Mouse (Mus musculus): Measurements from ENCODE around the gene Srrm2. TPM values are rescaled to one million over a fixed set of nuclear protein-coding genes. Genes with fewer than 3 reads are reported as not detected.

The Srrm2 gene
- total and polyA plus RNA-seq, 3 experiments, result 26.7 to 383 (median 90.4) TPM

GRCm38 (mm10) chr17:23850028-23850427 is 59.7 kb downstream of the Srrm2 start:
- no peak for DNase-seq (ENCODE audit: extremely low read depth)
- no peak overlapping the region for H3K4me3 ChIP-seq (replicated peaks in 1 of 3; ENCODE audit: low read depth in 2 of 3, low read length in 2 of 3, poor library complexity in 1 of 3)
- H3K4me1 ChIP-seq (ENCODE audit: control insufficient read depth in 1 of 2, insufficient read depth in 2 of 2), result 0 out of 4 replicates have a peak, but pooled peaks cover 0 to 3% of the 10 kb centered on the region in 2 experiments
- peaks cover 3% of the 10 kb centered on the region for H3K9me3 ChIP-seq (replicated peaks; ENCODE audit: low read length)
- in situ Hi-C loops (cut with MboI; ENCODE audit: low pct_ligation_motif_present, low pct_unique_long_range_greater_than_20kb, low sequenced_read_pairs), result no loop called here
- H3K9ac ChIP-seq (ENCODE audit: insufficient read depth, low read depth), result no peak overlapping the region
- TF ChIP-seq MAFK (IDR thresholded peaks at IDR 0.05; ENCODE audit: insufficient replicate concordance, low read length), result no peak
- no peak for TF ChIP-seq CHD1 (IDR thresholded peaks at IDR 0.05; ENCODE audit: low read depth, low read length)
- TF ChIP-seq CTCF (conservative IDR thresholded peaks at IDR 0.05 in 1 of 2, IDR thresholded peaks at IDR 0.05 in 1 of 2; ENCODE audit: low read depth in 2 of 2, low read length in 2 of 2), result peak; percentile 12 to 61; a peak in 2 of 4 replicates
- TF ChIP-seq SMC3 (IDR thresholded peaks at IDR 0.05; ENCODE audit: low read depth, low read length), result peak; percentile 52
- no peak for TF ChIP-seq USF1 (IDR thresholded peaks at IDR 0.05; ENCODE audit: low read depth, low read length)
- peak; percentile 54 for TF ChIP-seq RAD21 (IDR thresholded peaks at IDR 0.05; ENCODE audit: low read depth, low read length)
- no peak for TF ChIP-seq MYC (IDR thresholded peaks at IDR 0.05; ENCODE audit: low read depth, low read length)
- dilution Hi-C loops (cut with MboI; ENCODE audit: extremely low pct_ligation_motif_present, extremely low pct_unique_long_range_greater_than_20kb, low sequenced_read_pairs), result no loop called here
- no peak overlapping the region for H3K4me2 ChIP-seq (ENCODE audit: insufficient read depth, low read depth, poor library complexity, severe bottlenecking)
- H3K36me3 ChIP-seq (replicated peaks in 1 of 2; ENCODE audit: control insufficient read depth in 1 of 2, insufficient read depth in 1 of 2, low read length in 1 of 2), result no peaks in the 10 kb centered on the region
- no peak overlapping the region for H3K27ac ChIP-seq (ENCODE audit: insufficient read depth, low read depth)
- no peaks in the 10 kb centered on the region for H3K27me3 ChIP-seq (replicated peaks)
- H3K79me2 ChIP-seq (replicated peaks; ENCODE audit: control insufficient read depth, extremely low read depth, insufficient read depth, poor library complexity, severe bottlenecking), result no peaks in the 10 kb centered on the region

GRCm38 (mm10) chr17:23850853-23851749 is 60.8 kb downstream of the Srrm2 start:
- Histone ChIP-seq H3K9me3 (replicated peaks; ENCODE audit: low read length) (peaks cover 3% of the 10 kb centered on the region), H3K36me3 (replicated peaks in 1 of 2; ENCODE audit: control insufficient read depth in 1 of 2, insufficient read depth in 1 of 2, low read length in 1 of 2) (no peaks in the 10 kb centered on the region), H3K27ac (ENCODE audit: insufficient read depth, low read depth) (no peak overlapping the region), H3K9ac (ENCODE audit: insufficient read depth, low read depth) (no peak overlapping the region), H3K79me2 (replicated peaks; ENCODE audit: control insufficient read depth, extremely low read depth, insufficient read depth, poor library complexity, severe bottlenecking) (no peaks in the 10 kb centered on the region), H3K4me1 (ENCODE audit: control insufficient read depth in 1 of 2, insufficient read depth in 2 of 2) (0 out of 4 replicates have a peak, but pooled peaks cover 0 to 3% of the 10 kb centered on the region in 2 experiments), H3K27me3 (replicated peaks) (no peaks in the 10 kb centered on the region), H3K4me2 (ENCODE audit: insufficient read depth, low read depth, poor library complexity, severe bottlenecking) (no peak overlapping the region), H3K4me3 (replicated peaks in 1 of 3; ENCODE audit: low read depth in 2 of 3, low read length in 2 of 3, poor library complexity in 1 of 3) (no peak overlapping the region)
- DNase-seq (ENCODE audit: extremely low read depth), result peak; percentile 61
- TF ChIP-seq ZC3H11A (IDR thresholded peaks at IDR 0.05; ENCODE audit: low read depth, low read length), result no peak
- peak; percentile 64 to 66 for TF ChIP-seq CTCF (conservative IDR thresholded peaks at IDR 0.05 in 1 of 2, IDR thresholded peaks at IDR 0.05 in 1 of 2; ENCODE audit: low read depth in 2 of 2, low read length in 2 of 2)
- peak; percentile 42 for TF ChIP-seq RAD21 (IDR thresholded peaks at IDR 0.05; ENCODE audit: low read depth, low read length)
- TF ChIP-seq SMC3 (IDR thresholded peaks at IDR 0.05; ENCODE audit: low read depth, low read length), result peak; percentile 59
- dilution Hi-C loops (cut with MboI; ENCODE audit: extremely low pct_ligation_motif_present, extremely low pct_unique_long_range_greater_than_20kb, low sequenced_read_pairs), result no loop called here
- in situ Hi-C loops (cut with MboI; ENCODE audit: low pct_ligation_motif_present, low pct_unique_long_range_greater_than_20kb, low sequenced_read_pairs), result no loop called here

- H3K36me3 ChIP-seq (replicated peaks in 1 of 2; ENCODE audit: control insufficient read depth in 1 of 2, insufficient read depth in 1 of 2, low read length in 1 of 2), result no peaks in the 10 kb centered on the region
- H3K4me1 ChIP-seq (ENCODE audit: control insufficient read depth in 1 of 2, insufficient read depth in 2 of 2), result 0 out of 4 replicates have a peak, but pooled peaks cover 0 to 3% of the 10 kb centered on the region in 2 experiments
- in situ Hi-C loops (cut with MboI; ENCODE audit: low pct_ligation_motif_present, low pct_unique_long_range_greater_than_20kb, low sequenced_read_pairs) (no loop called here), dilution Hi-C loops (cut with MboI; ENCODE audit: extremely low pct_ligation_motif_present, extremely low pct_unique_long_range_greater_than_20kb, low sequenced_read_pairs) (no loop called here)
- no peak overlapping the region for H3K4me3 ChIP-seq (replicated peaks in 1 of 3; ENCODE audit: low read depth in 2 of 3, low read length in 2 of 3, poor library complexity in 1 of 3)
- peaks cover 1% of the 10 kb centered on the region for H3K27me3 ChIP-seq (replicated peaks)
- H3K9me3 ChIP-seq (replicated peaks; ENCODE audit: low read length), result peaks cover 3% of the 10 kb centered on the region
- TF ChIP-seq SMC3 (IDR thresholded peaks at IDR 0.05; ENCODE audit: low read depth, low read length) (peak; percentile 78), RAD21 (IDR thresholded peaks at IDR 0.05; ENCODE audit: low read depth, low read length) (peak; percentile 57), CTCF (conservative IDR thresholded peaks at IDR 0.05 in 1 of 2, IDR thresholded peaks at IDR 0.05 in 1 of 2; ENCODE audit: low read depth in 2 of 2, low read length in 2 of 2) (peak; percentile 35 to 82), POLR2A (IDR thresholded peaks at IDR 0.05; ENCODE audit: low read depth, low read length) (no peak)
- no peak overlapping the region for H3K4me2 ChIP-seq (ENCODE audit: insufficient read depth, low read depth, poor library complexity, severe bottlenecking)
- H3K27ac ChIP-seq (ENCODE audit: insufficient read depth, low read depth), result no peak overlapping the region
- H3K9ac ChIP-seq (ENCODE audit: insufficient read depth, low read depth), result no peak overlapping the region
- H3K79me2 ChIP-seq (replicated peaks; ENCODE audit: control insufficient read depth, extremely low read depth, insufficient read depth, poor library complexity, severe bottlenecking), result no peaks in the 10 kb centered on the region
- DNase-seq (ENCODE audit: extremely low read depth), result peak; percentile 57
Observed at GRCm38 (mm10) chr17:23853292-23853691, 63.0 kb downstream of the Srrm2 start.

Data from CH12.LX (cell line).